Mouse (Mus musculus): ENCODE measurements around the gene Efcc1.

- TF ChIP-seq CTCF (IDR thresholded peaks at IDR 0.05; ENCODE audit: low read depth) (no peak), EP300 (IDR thresholded peaks at IDR 0.05; ENCODE audit: low read depth) (no peak)
These were observed 50.1 kb downstream of the Efcc1 start for GRCm38 (mm10) chr6:87780546-87781301.
